Mouse (Mus musculus): ENCODE results near the gene Gm10563. TPM values are rescaled to one million over a fixed set of nuclear protein-coding genes. Genes with fewer than 3 reads are reported as not detected.

Gene Gm10563
- polyA plus RNA-seq, 1 experiment = not detected

DNA sequence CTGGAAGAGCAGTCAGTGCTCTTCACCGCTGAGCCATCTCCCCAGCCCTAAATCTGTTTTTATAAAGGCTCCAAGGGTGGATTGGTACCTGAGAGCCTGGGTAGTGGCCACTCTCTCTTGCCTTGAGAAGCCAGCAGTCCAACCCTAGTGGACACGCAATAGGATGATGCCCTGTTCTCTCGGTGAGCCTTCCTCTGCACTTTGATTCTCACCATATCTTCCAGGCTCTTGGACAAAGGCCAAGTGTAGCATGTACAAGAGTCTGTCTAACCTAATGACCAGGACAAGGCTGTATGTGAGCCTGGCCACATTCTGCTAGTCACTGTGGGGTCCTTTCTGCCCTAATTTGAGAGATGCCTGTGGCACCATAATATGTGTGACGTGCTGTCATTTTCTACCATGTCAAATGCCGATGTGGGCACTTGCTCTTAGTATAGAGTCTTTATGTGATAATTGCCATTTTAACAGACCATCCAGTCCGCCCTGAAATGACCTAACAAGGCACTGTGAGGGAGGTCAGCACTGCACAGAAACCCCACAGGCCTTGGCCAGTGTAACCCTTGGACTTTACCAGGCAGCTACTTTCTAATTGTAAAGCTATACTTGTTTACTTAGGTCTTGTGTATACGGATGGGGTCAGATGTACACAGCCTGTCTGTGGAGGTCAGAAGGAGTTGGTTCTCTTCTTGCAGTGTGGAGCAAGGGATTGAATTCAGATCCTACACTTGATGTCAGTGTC lies 76.4 kb downstream of the Gm10563 start:
- H3K4me1 ChIP-seq (ENCODE audit: control insufficient read depth, insufficient read depth, insufficient read length, low read length) = peaks cover 29% of the 10 kb centered on the region
- H3K4me3 ChIP-seq (ENCODE audit: insufficient read depth, low read depth, low read length) = no peak overlapping the region
- no peak overlapping the region for H3K27ac ChIP-seq (replicated peaks; ENCODE audit: low read depth, low read length)

DNA sequence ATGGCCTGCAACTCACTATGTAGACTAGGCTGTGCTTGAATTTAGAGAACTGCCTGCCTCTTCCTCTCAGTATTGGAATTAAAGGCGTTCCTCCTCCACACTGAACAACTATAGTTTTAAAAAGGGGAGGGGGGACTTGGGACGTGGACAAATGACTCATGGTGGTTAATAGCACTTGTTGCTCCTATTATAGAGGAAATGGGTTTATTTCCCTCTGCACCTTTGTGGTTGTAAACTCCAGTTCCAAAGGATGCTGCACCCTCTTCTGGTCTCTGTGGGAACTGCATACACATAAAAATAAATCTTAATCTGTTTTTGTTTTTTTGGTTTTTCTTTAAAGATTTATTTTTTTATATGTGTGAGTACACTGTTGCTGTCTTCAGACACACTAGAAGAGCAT lies 77.0 kb downstream of the Gm10563 start:
- Histone ChIP-seq H3K4me1 (ENCODE audit: control insufficient read depth, insufficient read depth, insufficient read length, low read length) (peaks cover 23% of the 10 kb centered on the region), H3K4me3 (ENCODE audit: insufficient read depth, low read depth, low read length) (no peak overlapping the region), H3K27ac (replicated peaks; ENCODE audit: low read depth, low read length) (no peak overlapping the region)

DNA sequence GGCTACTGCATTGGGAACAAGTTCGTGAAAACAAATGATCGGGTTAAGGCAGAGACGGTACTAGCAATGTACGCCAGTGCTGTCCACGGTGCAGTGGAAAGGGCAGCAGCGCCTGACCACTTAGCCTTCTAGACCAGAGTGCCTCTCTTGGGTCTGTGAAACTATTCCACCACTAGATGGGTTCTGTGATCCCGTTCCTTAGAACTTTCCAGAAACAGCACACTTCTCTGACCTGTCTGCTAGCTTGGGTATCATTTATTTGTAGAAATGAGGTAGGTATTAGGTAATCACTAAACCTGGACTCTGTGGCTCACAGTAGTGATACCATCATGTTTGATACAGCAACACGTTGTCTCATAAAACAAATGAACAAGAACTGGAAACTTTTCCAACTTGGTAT lies 78.7 kb downstream of the Gm10563 start:
- peak overlapping the region; percentile 15; the same call in 1 of the 2 replicates for H3K27ac ChIP-seq (replicated peaks; ENCODE audit: low read depth, low read length)

More for the DNA sequence above, 78.7 kb downstream of the Gm10563 start:
- H3K4me1 ChIP-seq (ENCODE audit: control insufficient read depth, insufficient read depth, insufficient read length, low read length) = peaks cover 25% of the 10 kb centered on the region
- H3K4me3 ChIP-seq (ENCODE audit: insufficient read depth, low read depth, low read length) = 0 out of 2 replicates have a peak overlapping the region, but pooled peaks have one; percentile 1

Other genes starting within 250 kb of the Gm10563 start
- gene Gabrd, start 247.3 kb downstream of the Gm10563 start, polyA plus RNA-seq (2012; ENCODE audit: insufficient read depth, insufficient read length, missing spikeins) = not detected in 2 replicates
- gene Cfap74, start 236.2 kb downstream of the Gm10563 start, polyA plus RNA-seq (2012; ENCODE audit: insufficient read depth, insufficient read length, missing spikeins) = not detected in 2 replicates
- 1.1 and 3.7 TPM in 2 replicates for gene Tmem52, start 176.3 kb downstream of the Gm10563 start, polyA plus RNA-seq (2012; ENCODE audit: insufficient read depth, insufficient read length, missing spikeins)
- 193 and 220 TPM in 2 replicates for gene Gnb1, start 154.0 kb downstream of the Gm10563 start, polyA plus RNA-seq (2012; ENCODE audit: insufficient read depth, insufficient read length, missing spikeins)
- 147 and 155 TPM in 2 replicates for gene Nadk, start 83.0 kb downstream of the Gm10563 start, polyA plus RNA-seq (2012; ENCODE audit: insufficient read depth, insufficient read length, missing spikeins)
- gene Slc35e2, start 44.0 kb downstream of the Gm10563 start, polyA plus RNA-seq (2012; ENCODE audit: insufficient read depth, insufficient read length, missing spikeins) = 7.0 and 9.4 TPM in 2 replicates
- gene Cdk11b, start 20.6 kb downstream of the Gm10563 start, polyA plus RNA-seq (2012; ENCODE audit: insufficient read depth, insufficient read length, missing spikeins) = 32.4 and 37.9 TPM in 2 replicates
- 3.3 and 5.5 TPM in 2 replicates for gene Mmp23, start 8.0 kb upstream of the Gm10563 start, polyA plus RNA-seq (2012; ENCODE audit: insufficient read depth, insufficient read length, missing spikeins)
- gene Mib2, start 23.8 kb upstream of the Gm10563 start, polyA plus RNA-seq (2012; ENCODE audit: insufficient read depth, insufficient read length, missing spikeins) = 9.7 and 29.1 TPM in 2 replicates
- gene Fndc10, start 48.9 kb upstream of the Gm10563 start, polyA plus RNA-seq (2012; ENCODE audit: insufficient read depth, insufficient read length, missing spikeins) = 2.4 and 3.5 TPM in 2 replicates
- 61.2 and 80.5 TPM in 2 replicates for gene Ssu72, start 59.4 kb upstream of the Gm10563 start, polyA plus RNA-seq (2012; ENCODE audit: insufficient read depth, insufficient read length, missing spikeins)
- gene Tmem240, start 89.4 kb upstream of the Gm10563 start, polyA plus RNA-seq (2012; ENCODE audit: insufficient read depth, insufficient read length, missing spikeins) = 0.46 TPM in 1 of 2 replicates, not detected in the other
- gene Atad3a, start 115.7 kb upstream of the Gm10563 start, polyA plus RNA-seq (2012; ENCODE audit: insufficient read depth, insufficient read length, missing spikeins) = 57.0 and 74.0 TPM in 2 replicates
- gene Vwa1, start 129.3 kb upstream of the Gm10563 start, polyA plus RNA-seq (2012; ENCODE audit: insufficient read depth, insufficient read length, missing spikeins) = 2.3 and 3.9 TPM in 2 replicates
- 0.42 and 0.67 TPM in 2 replicates for gene Tmem88b, start 140.5 kb upstream of the Gm10563 start, polyA plus RNA-seq (2012; ENCODE audit: insufficient read depth, insufficient read length, missing spikeins)
- gene Ankrd65, start 145.0 kb upstream of the Gm10563 start, polyA plus RNA-seq (2012; ENCODE audit: insufficient read depth, insufficient read length, missing spikeins) = not detected in 2 replicates
- gene Mrpl20, start 157.5 kb upstream of the Gm10563 start, polyA plus RNA-seq (2012; ENCODE audit: insufficient read depth, insufficient read length, missing spikeins) = 367 and 416 TPM in 2 replicates
- 28.2 and 61.6 TPM in 2 replicates for gene Ccnl2, start 167.1 kb upstream of the Gm10563 start, polyA plus RNA-seq (2012; ENCODE audit: insufficient read depth, insufficient read length, missing spikeins)
- 259 and 309 TPM in 2 replicates for gene Aurkaip1, start 185.9 kb upstream of the Gm10563 start, polyA plus RNA-seq (2012; ENCODE audit: insufficient read depth, insufficient read length, missing spikeins)
- 17.3 and 22.3 TPM in 2 replicates for gene Mxra8, start 194.3 kb upstream of the Gm10563 start, polyA plus RNA-seq (2012; ENCODE audit: insufficient read depth, insufficient read length, missing spikeins)
- gene Dvl1, start 202.0 kb upstream of the Gm10563 start, polyA plus RNA-seq (2012; ENCODE audit: insufficient read depth, insufficient read length, missing spikeins) = 19.2 and 20.2 TPM in 2 replicates
- not detected in 2 replicates for gene Tas1r3, start 218.0 kb upstream of the Gm10563 start, polyA plus RNA-seq (2012; ENCODE audit: insufficient read depth, insufficient read length, missing spikeins)
- 6.0 and 11.5 TPM in 2 replicates for gene Cptp, start 224.0 kb upstream of the Gm10563 start, polyA plus RNA-seq (2012; ENCODE audit: insufficient read depth, insufficient read length, missing spikeins)
- 12.9 and 15.1 TPM in 2 replicates for gene Ints11, start 224.1 kb upstream of the Gm10563 start, polyA plus RNA-seq (2012; ENCODE audit: insufficient read depth, insufficient read length, missing spikeins)
- gene Pusl1, start 246.4 kb upstream of the Gm10563 start, polyA plus RNA-seq (2012; ENCODE audit: insufficient read depth, insufficient read length, missing spikeins) = 5.7 and 7.8 TPM in 2 replicates
- gene Acap3, start 246.4 kb upstream of the Gm10563 start, polyA plus RNA-seq (2012; ENCODE audit: insufficient read depth, insufficient read length, missing spikeins) = 2.9 and 5.2 TPM in 2 replicates